Mouse (Mus musculus) lung, embryonic 16.5 days (tissue): ENCODE measurements around the gene Cxcl5. TPM values are rescaled to one million over a fixed set of nuclear protein-coding genes. Genes with fewer than 3 reads are reported as not detected.

ENCODE experiments used
- ATAC-seq: fragments of 200-750 bp; cut with Nextera tagmentation; 2 replicates; pipeline ENCODE4 v1.8.0; 2017; ENCODE audit warnings: low read depth, mild to moderate bottlenecking, moderate library complexity
- H3K27ac ChIP-seq: fragments of 300-500 bp; sonication (generic); 2 replicates; pipeline ENCODE4 v1.5.1; 2014; ENCODE audit warnings: mild to moderate bottlenecking, control low read depth, low read length
- H3K27me3 ChIP-seq: fragments of 300-500 bp; sonication (generic); 2 replicates; pipeline ENCODE4 v1.6.1; 2014; ENCODE audit warnings: low read depth, low read length, mixed read lengths; ENCODE audit not compliant: control insufficient read depth, insufficient read depth
- H3K36me3 ChIP-seq: fragments of 300-500 bp; sonication (generic); 2 replicates; pipeline ENCODE4 v1.6.1; 2014; ENCODE audit warnings: low read length; ENCODE audit not compliant: control insufficient read depth, insufficient read depth
- H3K4me1 ChIP-seq: fragments of 300-500 bp; sonication (generic); replicated peaks from 2 replicates; pipeline ENCODE4 v1.6.1; 2014; ENCODE audit warnings: low read length, mixed read lengths; ENCODE audit not compliant: control insufficient read depth, insufficient read depth
- H3K4me2 ChIP-seq: fragments of 300-500 bp; sonication (generic); 2 replicates; pipeline ENCODE4 v1.6.1; 2014; ENCODE audit warnings: low read depth, low read length, control low read depth
- H3K4me3 ChIP-seq: fragments of 300-500 bp; sonication (generic); 2 replicates; pipeline ENCODE4 v1.5.1; 2014; ENCODE audit warnings: mild to moderate bottlenecking, low read length, control low read depth
- H3K9ac ChIP-seq: fragments of 300-500 bp; sonication (generic); 2 replicates; pipeline ENCODE4 v1.6.1; 2014; ENCODE audit warnings: low read length, control low read depth
- H3K9me3 ChIP-seq: fragments of 300-500 bp; sonication (generic); 2 replicates; pipeline ENCODE4 v1.6.1; 2016; ENCODE audit warnings: low read length; ENCODE audit not compliant: control insufficient read depth
- WGBS: fragments of 180-500 bp; shearing (Covaris S2); extraction: QIAGEN DNeasy Blood & Tissue Kit; methylation state at CpG from one replicate; pipeline ENCODE4 v1.1.7; 2014; 5-methylcytosine and 5-hydroxymethylcytosine counted together
- polyA plus RNA-seq: library from polyadenylated mRNA; unstranded; fragments of >200 nt; fragmentation: Nextera tagmentation; extraction: Ambion mirVana; gene quantifications from 2 replicates; pipeline ENCODE4 v1.2.1, GENCODE M21; 2015

Gene Cxcl5
- polyA plus RNA-seq = not detected in 2 replicates

- ATAC-seq = no peak
- Histone ChIP-seq H3K9ac (no peak within 1 kb of the TSS), H3K4me1 (peaks cover 14% of the 10 kb centered on the region), H3K27ac (no peak within 1 kb of the TSS), H3K4me3 (peak within 1 kb of the TSS; percentile 21), H3K27me3 (peaks cover 6% of the 10 kb centered on the region; the same call in 1 of the 2 replicates), H3K36me3 (no peaks in the 10 kb centered on the region), H3K4me2 (peak within 1 kb of the TSS; percentile 32), H3K9me3 (no peaks in the 10 kb centered on the region)
- WGBS = 4% methylated on average over 32 of the region's 32 CpGs
These were observed at the start of gene Cxcl5 for GRCm38 (mm10) chr5:90759077-90760065. TSS of gene Cxcl5 (plus strand) at chr5:90759360.

GRCm38 (mm10) chr5:90711409-90711808, 47.8 kb upstream of the Cxcl5 start:
- no peaks in the 10 kb centered on the region for H3K4me1 ChIP-seq

GRCm38 (mm10) chr5:90717937-90718336, 41.2 kb upstream of the Cxcl5 start:
- no peak for ATAC-seq
- Histone ChIP-seq H3K27me3 (no peaks in the 10 kb centered on the region), H3K4me2 (no peak overlapping the region), H3K4me3 (no peak overlapping the region), H3K9ac (no peak overlapping the region), H3K4me1 (no peaks in the 10 kb centered on the region), H3K36me3 (no peaks in the 10 kb centered on the region), H3K9me3 (no peaks in the 10 kb centered on the region), H3K27ac (no peak overlapping the region)
- WGBS = 85% methylated on average over 1 of the region's 1 CpGs

More at GRCm38 (mm10) chr5:90711409-90711808, 47.8 kb upstream of the Cxcl5 start:
- no peak overlapping the region for H3K4me2 ChIP-seq
- H3K27ac ChIP-seq = no peak overlapping the region
- no peaks in the 10 kb centered on the region for H3K36me3 ChIP-seq
- no peak for ATAC-seq
- no peaks in the 10 kb centered on the region for H3K27me3 ChIP-seq
- no peaks in the 10 kb centered on the region for H3K9me3 ChIP-seq
- WGBS = 68% methylated on average over 2 of the region's 2 CpGs
- no peak overlapping the region for H3K9ac ChIP-seq
- H3K4me3 ChIP-seq = no peak overlapping the region

- 83% methylated on average over 3 of the region's 3 CpGs for WGBS
- H3K4me2 ChIP-seq = no peak overlapping the region
- H3K4me1 ChIP-seq = no peaks in the 10 kb centered on the region
- ATAC-seq = no peak
- H3K9ac ChIP-seq = no peak overlapping the region
- no peaks in the 10 kb centered on the region for H3K27me3 ChIP-seq
- no peaks in the 10 kb centered on the region for H3K9me3 ChIP-seq
- H3K36me3 ChIP-seq = no peaks in the 10 kb centered on the region
- no peak overlapping the region for H3K27ac ChIP-seq
- H3K4me3 ChIP-seq = no peak overlapping the region
These were observed 36.5 kb upstream of the Cxcl5 start for GRCm38 (mm10) chr5:90722656-90723055.

GRCm38 (mm10) chr5:90728254-90728653, 30.9 kb upstream of the Cxcl5 start:
- no peak for ATAC-seq
- peaks cover 3% of the 10 kb centered on the region; the same call in 1 of the 2 replicates for H3K4me1 ChIP-seq
- no peak overlapping the region for H3K4me2 ChIP-seq
- no peak overlapping the region for H3K4me3 ChIP-seq
- WGBS = 53% methylated on average over 3 of the region's 3 CpGs
- no peaks in the 10 kb centered on the region for H3K27me3 ChIP-seq
- no peak overlapping the region for H3K9ac ChIP-seq
- H3K9me3 ChIP-seq = no peaks in the 10 kb centered on the region
- H3K36me3 ChIP-seq = no peaks in the 10 kb centered on the region
- H3K27ac ChIP-seq = no peak overlapping the region

GRCm38 (mm10) chr5:90731480-90731879, 27.7 kb upstream of the Cxcl5 start:
- no peak for ATAC-seq
- Histone ChIP-seq H3K36me3 (no peaks in the 10 kb centered on the region), H3K27ac (no peak overlapping the region), H3K9ac (no peak overlapping the region), H3K4me3 (no peak overlapping the region), H3K4me2 (no peak overlapping the region), H3K27me3 (no peaks in the 10 kb centered on the region), H3K9me3 (no peaks in the 10 kb centered on the region), H3K4me1 (peaks cover 3% of the 10 kb centered on the region; the same call in 1 of the 2 replicates)
- WGBS = 47% methylated on average over 4 of the region's 4 CpGs

- no peak overlapping the region for H3K27ac ChIP-seq
- H3K27me3 ChIP-seq = no peaks in the 10 kb centered on the region
- no peaks in the 10 kb centered on the region for H3K36me3 ChIP-seq
- H3K4me3 ChIP-seq = no peak overlapping the region
- 52% methylated on average over 4 of the region's 4 CpGs for whole genome bisulfite sequencing
- H3K9ac ChIP-seq = no peak overlapping the region
- no peaks in the 10 kb centered on the region for H3K4me1 ChIP-seq
- no peaks in the 10 kb centered on the region for H3K9me3 ChIP-seq
- no peak for ATAC-seq
- H3K4me2 ChIP-seq = no peak overlapping the region
These were observed 17.1 kb upstream of the Cxcl5 start for GRCm38 (mm10) chr5:90742029-90742428.

- Histone ChIP-seq H3K9ac (no peak overlapping the region), H3K4me1 (peaks cover 8% of the 10 kb centered on the region), H3K36me3 (no peaks in the 10 kb centered on the region), H3K27me3 (no peaks in the 10 kb centered on the region), H3K9me3 (no peaks in the 10 kb centered on the region), H3K4me2 (no peak overlapping the region), H3K4me3 (no peak overlapping the region), H3K27ac (no peak overlapping the region)
- no peak for ATAC-seq
- whole genome bisulfite sequencing = 86% methylated on average over 1 of the region's 1 CpGs
These were observed 5.2 kb upstream of the Cxcl5 start for GRCm38 (mm10) chr5:90753934-90754333.

- no peak overlapping the region for H3K9ac ChIP-seq
- H3K9me3 ChIP-seq = no peaks in the 10 kb centered on the region
- peaks cover 6% of the 10 kb centered on the region; the same call in 1 of the 2 replicates for H3K27me3 ChIP-seq
- H3K36me3 ChIP-seq = no peaks in the 10 kb centered on the region
- no peak overlapping the region for H3K4me2 ChIP-seq
- H3K27ac ChIP-seq = no peak overlapping the region
- ATAC-seq = peak; percentile 68; the same call in 1 of the 2 replicates
- H3K4me3 ChIP-seq = no peak overlapping the region
- 37% methylated on average over 5 of the region's 5 CpGs for WGBS
- H3K4me1 ChIP-seq = peaks cover 14% of the 10 kb centered on the region
These were observed 1.0 kb upstream of the Cxcl5 start for GRCm38 (mm10) chr5:90758020-90758605.
